Mouse (Mus musculus): ENCODE measurements at regions not wholly inside any gene's neighbourhood (a gene's known extent, or its start where the extent isn't known, plus 50 kb on each side); places are given as distances from the start of the nearest gene placed in this dataset.
A peak's percentile ranks its signal among the peaks of the same experiment; 100 is the strongest.
"Not testable (repeated sequence)": the region's sequence is repeated elsewhere in the genome, so short reads cannot be mapped to it uniquely, and the experiment has no call there.

DNA sequence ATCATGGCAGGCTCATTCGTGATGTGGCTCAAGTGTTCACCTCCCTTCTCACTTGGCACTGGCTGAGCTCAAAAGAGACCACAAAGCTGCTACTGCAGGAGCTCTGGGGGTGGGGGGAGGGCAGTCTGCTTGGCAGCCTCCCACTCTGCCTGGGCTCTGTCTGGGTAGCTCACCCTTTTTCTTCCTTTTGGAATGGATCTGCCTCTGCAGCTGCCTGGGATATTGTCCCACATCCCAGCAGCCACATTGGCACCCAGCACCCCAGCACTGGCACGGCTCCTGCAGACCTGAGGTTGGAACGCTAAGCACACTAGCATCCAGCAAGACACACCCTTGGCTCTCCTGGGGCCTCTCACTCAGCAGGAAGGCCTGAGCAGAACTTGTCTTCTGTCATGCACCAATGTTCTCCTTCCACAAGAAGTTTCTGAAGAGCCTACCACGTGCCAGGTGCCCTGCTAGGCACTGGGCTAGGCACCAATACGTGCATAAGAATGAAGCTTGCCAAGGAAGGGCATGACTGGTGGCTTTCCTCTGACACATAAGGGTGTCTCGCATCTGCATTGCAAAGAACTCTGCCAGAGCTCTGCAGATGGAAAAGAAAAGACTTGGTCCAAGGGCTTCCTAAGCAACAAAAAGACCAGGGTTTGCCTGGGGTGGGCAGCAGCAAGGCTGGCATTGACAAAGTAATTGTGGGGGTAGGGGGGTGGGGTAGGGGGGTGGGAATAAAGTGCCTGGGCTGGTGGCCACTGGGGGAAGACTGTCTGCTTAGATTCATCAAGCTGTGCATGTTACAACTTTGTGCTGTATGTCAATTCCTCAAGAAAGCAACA is 112.1 kb upstream of the Sipa1l1 start:
- DNase-seq (ENCODE audit: low read depth, low spot score) = not testable (repeated sequence)

DNA sequence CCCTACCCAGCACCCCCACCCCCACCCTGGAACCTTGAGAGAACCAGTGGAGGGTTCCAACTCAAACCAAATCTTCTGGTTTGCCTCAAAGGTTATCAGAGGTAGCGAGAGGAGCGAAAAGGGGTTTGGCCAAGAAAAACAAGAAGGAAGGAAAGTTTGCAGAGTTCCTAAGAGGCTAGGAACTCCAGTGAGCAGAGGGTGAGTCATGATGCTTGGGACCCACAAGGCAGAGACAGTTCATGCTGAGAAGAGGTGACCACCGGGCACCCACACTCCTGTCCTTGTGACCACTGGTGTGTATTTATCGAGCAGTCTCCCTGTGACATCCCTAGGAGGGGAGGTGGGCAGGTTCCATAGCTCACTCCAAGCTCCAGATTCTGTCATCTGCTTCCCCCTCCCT is 104.1 kb upstream of the Sipa1l1 start:
- no peak for DNase-seq (ENCODE audit: low read depth, low spot score)

GRCm38 (mm10) chr12:82066860-82067259 is 102.3 kb upstream of the Sipa1l1 start:
- DNase-seq (ENCODE audit: low read depth, low spot score) = peak; percentile 41

DNA sequence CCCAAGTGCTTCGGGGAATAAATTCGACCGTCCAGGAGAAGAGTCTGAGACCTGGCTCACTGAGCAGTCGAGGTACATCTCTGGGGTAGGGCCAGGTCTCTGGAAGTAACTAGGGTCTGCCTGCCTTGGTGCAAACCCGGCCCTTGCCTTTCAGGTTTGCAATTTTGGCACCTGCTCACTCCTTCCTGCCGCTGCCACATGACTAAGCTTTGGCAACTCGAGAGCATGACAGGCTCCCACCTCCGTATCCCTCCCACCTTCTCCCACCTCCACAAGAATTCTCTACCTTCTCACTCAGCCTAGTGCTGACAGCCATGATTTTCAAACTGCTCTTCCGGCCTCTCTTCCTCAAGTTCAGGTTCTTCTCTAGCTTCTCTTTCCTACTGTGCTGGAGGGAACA is 99.5 kb upstream of the Sipa1l1 start:
- DNase-seq (ENCODE audit: low read depth, low spot score) = no peak

GRCm38 (mm10) chr12:82072810-82073465 is 96.2 kb upstream of the Sipa1l1 start:
- DNase-seq (ENCODE audit: low read depth, low spot score) = no peak

- DNase-seq (ENCODE audit: low read depth, low spot score) = no peak
These were observed 93.5 kb upstream of the Sipa1l1 start for GRCm38 (mm10) chr12:82075479-82076221.

- no peak for DNase-seq (ENCODE audit: low read depth, low spot score)
These were observed 92.4 kb upstream of the Sipa1l1 start for GRCm38 (mm10) chr12:82076766-82077165.

GRCm38 (mm10) chr12:82077945-82078344 is 91.2 kb upstream of the Sipa1l1 start:
- DNase-seq (ENCODE audit: low read depth, low spot score) = no peak

GRCm38 (mm10) chr12:82078740-82079139 is 90.4 kb upstream of the Sipa1l1 start:
- DNase-seq (ENCODE audit: low read depth, low spot score) = no peak

GRCm38 (mm10) chr12:82080196-82080880 is 88.8 kb upstream of the Sipa1l1 start:
- DNase-seq (ENCODE audit: low read depth, low spot score) = no peak

- not testable (repeated sequence) for DNase-seq (ENCODE audit: low read depth, low spot score)
These were observed 86.5 kb upstream of the Sipa1l1 start for GRCm38 (mm10) chr12:82082596-82082995.

DNA sequence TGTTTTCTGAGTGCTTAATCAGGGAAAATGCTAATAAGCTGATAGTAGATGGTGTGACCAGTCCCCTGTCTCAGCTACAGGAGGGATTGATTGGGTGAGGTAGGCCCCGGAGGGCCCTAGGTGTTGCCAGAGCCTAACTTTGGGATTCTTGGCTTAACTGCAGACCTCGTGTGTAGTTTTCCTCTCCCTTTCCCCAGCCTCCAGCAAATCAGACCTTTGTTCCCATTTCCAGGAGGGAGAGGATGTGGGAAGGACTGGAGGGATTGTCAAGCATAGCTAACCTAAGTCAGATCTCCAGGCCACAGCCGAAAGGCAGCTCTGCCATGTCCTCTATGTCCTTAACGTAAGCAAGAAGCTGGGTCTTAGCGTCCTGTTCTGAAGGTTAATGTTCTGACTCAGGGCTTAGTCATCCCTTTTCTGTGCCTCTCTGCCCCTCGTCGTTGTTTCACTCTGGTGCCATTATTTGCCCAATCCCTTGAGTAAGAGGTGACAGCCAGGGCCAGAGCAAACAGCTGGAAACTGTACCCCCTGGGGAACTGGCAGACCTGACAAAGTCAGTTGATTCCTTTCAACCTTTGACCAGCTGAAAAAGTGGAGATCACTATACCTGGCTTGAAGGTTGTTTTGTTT is 83.2 kb upstream of the Sipa1l1 start:
- DNase-seq (ENCODE audit: low read depth, low spot score) = no peak

DNA sequence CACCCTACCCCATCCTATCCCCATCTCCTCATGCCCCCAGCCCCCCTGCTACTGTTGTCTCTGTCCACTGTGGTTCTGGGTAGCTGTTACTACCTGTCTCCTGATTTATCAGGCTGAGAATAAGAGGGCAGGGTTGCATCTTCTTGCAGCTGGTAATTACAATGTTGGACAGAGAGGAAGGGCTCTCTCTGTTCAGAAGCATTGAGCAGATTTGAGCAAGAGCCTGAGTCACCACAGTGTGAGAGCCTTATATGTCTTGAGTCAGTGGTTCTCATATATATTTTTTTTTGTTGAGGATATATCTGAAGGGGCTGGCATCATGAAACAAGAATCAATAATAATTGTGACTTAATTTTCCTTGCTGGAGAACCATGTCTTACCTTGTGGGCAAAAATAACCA is 82.7 kb upstream of the Sipa1l1 start:
- DNase-seq (ENCODE audit: low read depth, low spot score) = no peak

DNA sequence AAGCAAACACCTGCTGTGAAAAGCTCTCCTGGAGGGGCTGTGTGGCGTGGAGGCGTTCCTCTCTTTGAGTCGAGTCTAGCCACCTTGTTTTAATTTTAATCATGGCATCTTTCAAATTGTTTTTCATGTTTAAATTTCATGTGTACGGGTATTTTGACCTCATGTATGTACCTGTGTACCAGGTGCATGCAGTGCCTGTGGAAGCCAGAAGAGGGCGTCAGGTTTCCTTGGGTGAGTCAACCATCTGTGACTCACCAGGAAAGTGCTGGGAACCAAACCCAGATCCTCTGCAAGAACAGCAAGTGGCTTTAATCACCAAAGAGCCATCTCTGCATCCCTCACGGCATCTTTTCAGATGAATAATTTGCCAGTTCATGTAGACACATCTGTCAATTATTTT is 79.8 kb upstream of the Sipa1l1 start:
- DNase-seq (ENCODE audit: low read depth, low spot score) = no peak

DNA sequence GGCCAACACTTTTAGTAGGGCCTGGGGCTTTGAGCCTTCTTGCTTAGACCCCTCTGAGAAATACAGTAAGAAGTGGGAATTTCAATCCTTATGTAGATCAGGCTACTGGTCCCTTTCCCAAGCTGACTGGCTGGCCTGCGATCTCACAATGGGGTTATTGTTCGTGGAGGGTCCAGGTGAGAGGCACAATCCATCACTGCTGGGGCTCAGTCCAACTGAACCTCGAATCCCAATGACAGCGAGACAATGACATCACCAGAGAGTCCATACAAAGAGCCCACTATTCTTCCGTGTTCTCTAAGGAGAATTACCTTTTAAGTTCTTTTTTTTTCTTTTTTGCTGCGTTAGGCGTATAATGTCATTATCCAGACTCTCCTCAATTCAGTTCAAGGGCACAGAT is 75.8 kb upstream of the Sipa1l1 start:
- peak; percentile 54 for DNase-seq (ENCODE audit: low read depth, low spot score)

DNA sequence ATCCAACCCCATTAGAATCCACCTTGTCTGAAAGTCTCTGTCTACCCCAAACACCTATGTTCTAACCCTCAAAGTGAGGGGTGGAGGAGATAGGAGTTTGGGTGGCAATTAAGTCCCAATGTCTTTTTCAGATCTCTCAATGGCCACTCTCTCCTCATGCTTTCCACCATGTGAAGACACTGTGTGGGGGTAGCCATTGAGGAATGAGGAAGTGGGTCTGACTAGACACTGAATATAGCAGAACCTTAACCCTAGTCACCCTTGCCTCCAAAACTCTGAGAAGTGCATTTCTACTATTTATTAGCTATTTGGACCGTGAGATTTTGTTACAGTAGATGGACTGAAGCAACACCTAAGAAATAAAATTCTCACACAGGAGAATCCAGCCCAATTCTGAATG is 73.7 kb upstream of the Sipa1l1 start:
- no peak for DNase-seq (ENCODE audit: low read depth, low spot score)

DNA sequence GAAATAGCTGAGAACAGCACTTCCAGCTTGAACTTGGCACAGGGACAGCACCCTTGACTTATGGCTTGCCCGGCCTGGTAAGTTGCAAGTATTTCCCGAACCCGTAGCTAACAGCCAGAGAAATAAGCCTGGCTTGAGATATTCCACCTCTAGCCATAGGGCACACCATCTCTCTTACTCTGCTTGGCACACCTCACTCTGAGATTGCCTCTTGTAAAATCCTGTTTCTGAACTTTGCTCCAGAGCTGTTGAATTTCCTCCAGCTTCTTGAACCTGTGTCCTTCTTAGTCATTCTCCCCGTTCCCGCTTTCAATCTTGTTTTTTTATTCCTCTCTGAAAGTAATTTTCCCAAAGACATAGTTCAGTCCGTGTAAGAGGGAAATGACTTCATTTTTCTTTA is 72.0 kb upstream of the Sipa1l1 start:
- no peak for DNase-seq (ENCODE audit: low read depth, low spot score)

GRCm38 (mm10) chr12:82097620-82098019 is 71.5 kb upstream of the Sipa1l1 start:
- no peak for DNase-seq (ENCODE audit: low read depth, low spot score)

GRCm38 (mm10) chr12:82104211-82104610 is 64.9 kb upstream of the Sipa1l1 start:
- no peak for DNase-seq (ENCODE audit: low read depth, low spot score)

GRCm38 (mm10) chr12:82105184-82106031 is 63.7 kb upstream of the Sipa1l1 start:
- no peak for DNase-seq (ENCODE audit: low read depth, low spot score)

Data from mesoderm, embryonic 11.5 days (tissue).